Mouse (Mus musculus) right cerebral cortex, adult 2 months (tissue): Measurements from ENCODE around the gene Smap2.

Experiments used
- DNase-seq, 2 experiments: peaks; one replicate each; pipeline ENCODE4 v3.0.0; 2021 to 2022; ENCODE audit warnings: low spot score in 2 of 2

Smap2 gene

DNA sequence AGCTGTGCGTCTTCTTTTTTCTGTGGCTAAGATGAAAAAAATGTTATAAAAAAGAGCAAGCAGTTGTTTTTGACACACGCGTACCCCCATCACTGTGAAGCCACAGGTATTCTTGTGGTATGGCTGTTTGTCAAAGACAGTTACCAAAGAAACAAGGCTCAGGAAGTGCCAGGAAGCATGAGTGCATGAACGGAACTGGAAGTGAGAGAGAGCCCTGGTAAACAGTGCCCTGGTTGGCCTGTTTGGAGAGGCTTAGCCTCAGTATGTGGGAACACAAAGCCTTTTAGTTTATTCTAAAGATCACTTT is 41.7 kb downstream of the Smap2 start:
- no peak for DNase-seq

DNA sequence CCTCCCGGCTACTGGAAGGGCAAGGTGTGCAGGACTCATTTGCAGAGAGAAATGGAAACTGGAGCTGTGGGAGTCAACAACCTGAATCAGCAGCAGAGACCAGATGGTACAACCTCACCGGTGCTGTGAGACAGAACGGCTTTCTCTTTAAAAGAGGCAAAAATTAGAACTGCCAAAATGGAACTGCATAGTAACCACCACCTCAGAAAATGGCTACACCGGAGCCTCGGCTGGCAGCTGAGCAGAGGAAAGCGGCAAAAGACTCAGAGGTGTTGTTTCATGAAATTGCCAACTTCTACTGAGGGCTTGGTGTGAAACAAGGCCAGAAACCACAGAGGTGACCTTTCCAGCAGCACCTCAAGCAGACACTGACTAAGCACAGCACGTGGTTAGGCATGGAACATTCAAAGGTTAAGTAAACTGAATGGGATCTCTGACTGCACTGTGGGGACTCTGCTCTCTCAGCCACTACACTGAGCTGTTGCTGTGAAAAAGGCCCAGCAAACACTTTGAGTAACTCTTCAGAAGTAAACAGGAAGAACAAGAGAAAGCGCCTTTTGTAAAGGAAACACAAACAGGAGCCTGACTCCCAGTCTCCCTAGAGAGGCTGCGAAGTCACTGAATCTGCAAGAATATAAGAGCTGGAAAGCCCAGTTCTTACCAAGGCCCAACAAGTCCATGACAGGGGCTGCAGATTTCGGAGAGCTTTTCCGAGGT is 42.2 kb downstream of the Smap2 start:
- DNase-seq = peak; percentile 56 to 60

DNA sequence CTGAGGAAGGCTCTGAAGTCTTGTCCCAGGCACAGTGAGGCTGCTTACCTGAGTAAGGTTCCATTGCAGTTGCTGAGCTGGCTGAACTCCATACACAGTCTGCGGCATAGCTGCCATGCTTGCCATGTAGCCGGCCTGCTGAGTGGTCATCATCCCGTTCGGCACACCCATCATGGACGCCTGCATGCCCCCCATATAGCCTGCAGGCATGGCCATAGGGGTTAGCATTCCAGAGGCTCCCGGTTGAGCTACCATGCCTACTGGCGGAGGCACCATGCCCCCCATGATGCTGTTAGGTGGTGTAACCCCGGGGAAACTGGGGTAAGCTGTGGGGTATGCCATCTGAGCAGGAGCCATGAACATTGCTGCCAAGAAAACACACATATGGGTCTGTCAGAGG is 45.2 kb downstream of the Smap2 start:
- no peak for DNase-seq

DNA sequence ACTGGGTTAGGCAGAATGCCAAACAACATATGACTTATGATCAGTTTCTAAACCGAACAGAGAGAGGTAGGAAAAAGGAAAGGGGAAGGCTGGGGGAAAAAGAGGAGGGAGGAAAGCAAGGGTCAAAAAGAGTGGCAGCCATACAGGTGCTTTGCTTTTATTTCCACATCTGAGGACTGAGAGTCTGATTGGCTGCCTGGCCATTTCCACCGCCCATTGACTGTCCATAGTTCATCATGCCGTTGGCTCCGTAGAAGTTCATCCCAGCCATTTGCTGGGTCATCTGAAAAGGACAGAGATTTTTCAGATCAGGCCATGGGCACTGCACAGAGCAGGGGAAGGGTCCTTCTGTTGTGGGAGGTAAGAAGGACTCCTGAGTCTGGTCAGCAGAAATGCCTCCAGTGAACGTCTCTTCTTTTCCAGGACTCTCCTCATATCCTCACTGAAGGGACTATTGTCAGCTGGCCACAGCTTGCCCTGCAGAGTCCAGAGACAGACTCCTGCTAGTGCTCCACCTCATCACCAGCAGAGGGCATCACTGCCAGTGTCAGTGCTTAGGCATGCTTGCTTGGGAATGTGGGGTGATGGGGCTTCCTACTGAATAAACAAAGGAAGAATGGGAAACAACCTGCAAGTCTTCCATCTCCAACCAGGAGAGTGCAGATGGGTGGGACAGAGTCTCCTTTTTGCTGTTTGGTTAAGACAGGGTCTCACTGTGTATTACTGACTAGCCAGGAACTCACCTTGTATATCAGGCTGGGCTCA is 47.5 kb downstream of the Smap2 start:
- peak; percentile 39 to 44 for DNase-seq

DNA sequence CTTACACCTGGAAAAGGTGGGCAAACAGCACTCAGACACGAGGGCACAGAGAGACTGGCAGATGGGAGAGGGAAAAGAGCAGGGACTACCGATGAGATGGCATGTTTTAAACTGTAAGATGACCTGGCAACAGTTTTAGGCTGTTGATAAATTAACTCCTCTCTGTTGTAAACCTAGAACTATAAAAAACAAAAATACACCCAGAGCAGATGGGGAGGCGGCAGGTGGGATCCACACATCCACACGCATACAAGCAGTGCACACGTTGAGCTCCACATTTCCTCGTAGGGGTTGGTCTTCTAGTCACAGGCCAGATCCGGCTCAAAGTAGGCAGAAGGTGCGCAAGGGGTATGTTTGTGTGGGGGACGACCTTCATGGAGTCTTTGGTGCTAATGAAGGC is 48.6 kb downstream of the Smap2 start:
- DNase-seq = no peak

DNA sequence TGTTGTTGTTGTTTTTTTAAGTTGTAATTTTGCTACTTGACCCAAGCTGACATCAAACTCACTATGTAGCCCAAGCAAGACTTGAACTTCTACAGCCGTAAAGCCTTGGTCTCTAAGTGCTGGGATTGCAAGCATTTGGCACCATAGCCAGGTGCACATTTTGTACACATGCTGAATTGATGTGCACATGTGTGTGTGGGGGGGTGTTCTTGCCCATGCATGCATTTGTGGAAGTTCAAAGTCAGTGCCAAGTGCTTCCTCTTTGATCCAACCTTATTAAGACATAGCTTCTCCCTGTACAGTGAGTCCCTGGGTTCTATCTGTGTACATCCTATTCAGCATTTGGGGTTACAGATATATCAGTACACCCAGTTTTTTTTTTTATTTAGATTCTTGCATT is 61.5 kb downstream of the Smap2 start:
- no peak for DNase-seq

DNA sequence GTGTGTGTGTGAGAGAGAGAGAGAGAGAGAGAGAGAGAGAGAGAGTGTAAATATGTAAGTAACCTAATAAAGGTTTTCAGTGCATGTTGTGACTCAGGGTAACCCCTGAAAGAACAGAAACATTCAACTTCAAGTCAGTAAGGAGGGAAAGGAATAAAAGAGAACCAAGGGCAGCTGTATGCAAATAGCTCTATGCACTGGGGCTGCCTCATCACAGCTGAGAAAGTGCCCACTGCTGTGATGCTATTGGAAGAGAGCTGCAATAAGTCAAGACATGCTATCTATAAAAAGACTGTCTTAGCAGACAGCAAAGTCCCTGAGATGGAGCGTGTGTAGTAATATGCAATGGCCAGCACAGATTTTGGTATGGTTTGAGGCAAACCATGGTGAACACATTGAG is 63.4 kb downstream of the Smap2 start:
- DNase-seq = no peak

DNA sequence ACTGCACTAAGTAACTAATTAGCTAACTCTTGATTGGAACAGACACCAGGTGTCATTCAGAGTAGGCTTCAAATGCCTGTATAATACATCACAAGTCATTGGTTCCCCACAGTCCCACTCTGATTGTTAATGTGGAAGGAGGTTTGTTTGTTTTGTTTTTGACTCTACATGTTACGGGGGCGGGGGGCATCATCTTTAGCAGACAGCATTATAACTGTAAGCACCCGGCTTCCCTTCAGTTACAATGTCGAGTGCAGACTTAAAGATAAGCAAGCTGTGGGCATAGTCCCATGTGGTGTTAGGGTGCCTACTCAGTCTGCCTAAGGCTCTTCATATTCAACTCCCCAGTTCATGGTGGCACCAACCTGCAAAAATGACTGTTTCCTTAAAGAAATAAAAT is 64.0 kb downstream of the Smap2 start:
- DNase-seq = no peak

DNA sequence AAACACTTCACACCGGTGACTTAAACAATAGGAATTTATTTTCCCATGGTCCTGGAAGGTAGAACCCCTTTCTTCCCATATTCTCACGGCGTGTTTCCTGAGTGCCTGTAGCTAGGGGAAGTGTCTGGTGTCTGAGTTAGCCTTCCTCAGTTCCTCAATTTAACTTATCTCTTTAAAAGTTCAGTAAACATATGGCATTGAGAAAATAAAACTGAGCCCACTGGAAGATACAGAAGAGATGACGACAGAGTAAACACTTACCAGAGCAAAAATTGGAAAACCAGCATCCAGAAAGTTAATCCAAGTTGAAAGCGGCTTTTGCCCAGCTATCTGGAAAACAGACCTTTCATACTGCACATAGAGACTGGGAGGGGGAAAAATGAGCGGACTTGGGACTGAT is 64.9 kb downstream of the Smap2 start:
- no peak for DNase-seq

DNA sequence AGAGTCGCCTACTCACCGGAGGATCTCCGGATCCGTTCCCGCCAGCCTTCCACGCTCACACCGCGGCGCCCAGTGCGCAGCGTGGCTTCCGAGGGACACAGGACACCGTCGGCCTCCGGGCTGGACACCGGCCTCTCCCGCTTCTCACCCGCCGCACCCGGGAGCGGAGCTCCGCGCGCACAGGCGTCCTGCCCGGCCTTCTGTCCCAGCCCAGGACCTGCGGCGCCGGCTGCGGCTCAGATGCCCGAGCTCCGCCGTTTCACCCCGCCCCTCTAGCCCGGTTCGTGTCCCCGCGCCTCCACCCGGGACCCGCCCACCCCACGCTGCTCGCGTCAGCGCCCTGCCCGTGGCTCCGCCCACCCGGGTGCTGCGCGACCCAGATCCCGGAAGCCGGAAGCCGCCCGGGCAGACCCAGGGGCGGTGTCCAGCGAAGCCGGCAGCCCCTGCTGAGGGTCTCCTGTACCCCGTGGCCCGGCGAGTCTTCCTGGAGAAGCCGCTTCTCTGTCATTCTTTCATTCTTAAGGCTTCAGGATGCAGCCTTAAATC is 65.5 kb downstream of the Smap2 start, which contains the start of gene Zfp69:
Gene Zfp69 (minus strand): TSS at position 272 of the 546 bp plus-strand sequence.
- peak; percentile 73 to 84 for DNase-seq

DNA sequence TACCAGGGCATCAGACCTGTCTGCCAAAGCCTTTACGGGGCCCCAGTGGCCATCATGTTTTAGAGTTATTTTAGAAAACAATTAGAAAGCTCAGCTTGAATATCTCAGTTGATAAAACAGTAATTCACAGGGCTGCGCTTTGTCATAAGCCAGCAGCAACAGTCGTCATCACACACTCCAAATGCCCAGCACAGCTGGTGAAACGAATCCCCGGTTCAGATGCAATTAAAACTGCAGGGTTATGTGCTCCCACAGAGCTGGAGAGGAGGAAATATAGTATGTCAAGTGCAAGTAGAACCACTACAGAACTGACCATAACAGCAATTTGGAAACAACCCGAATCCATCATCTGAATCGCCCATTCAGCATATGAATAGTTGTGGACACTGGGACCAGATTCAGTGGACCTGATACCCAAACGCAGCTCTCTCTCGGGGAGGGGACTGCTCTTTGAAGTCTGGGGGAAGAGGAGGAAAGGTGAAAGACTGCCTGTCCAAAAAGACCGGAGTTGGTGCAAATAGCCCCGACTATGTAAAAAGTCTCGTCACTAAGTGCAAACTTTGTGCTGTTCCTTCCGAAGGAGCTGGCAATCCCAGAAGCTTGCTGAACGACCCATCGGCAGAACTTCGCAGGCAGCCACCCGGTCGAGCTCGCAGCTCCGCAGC is 66.2 kb downstream of the Smap2 start:
- no peak for DNase-seq

DNA sequence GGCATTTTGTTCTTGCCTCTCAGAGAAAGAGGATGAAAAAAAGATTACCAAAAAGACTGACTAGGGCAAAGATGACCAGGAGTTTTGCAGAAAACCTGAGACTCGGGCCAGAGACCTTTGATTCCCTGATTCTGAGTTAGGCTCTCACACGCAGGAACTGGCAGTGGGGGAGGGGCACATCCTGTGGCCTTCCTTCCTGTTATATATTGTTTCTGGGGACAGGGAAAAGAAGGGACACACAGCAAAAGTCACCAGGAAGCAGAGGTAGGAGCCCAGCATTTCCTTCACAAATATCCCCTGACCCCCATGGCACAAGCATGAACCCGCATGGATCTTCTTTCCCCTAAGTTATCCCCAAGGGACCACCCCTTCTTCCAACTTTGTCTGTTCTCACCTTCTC is 68.1 kb downstream of the Smap2 start:
- no peak for DNase-seq

DNA sequence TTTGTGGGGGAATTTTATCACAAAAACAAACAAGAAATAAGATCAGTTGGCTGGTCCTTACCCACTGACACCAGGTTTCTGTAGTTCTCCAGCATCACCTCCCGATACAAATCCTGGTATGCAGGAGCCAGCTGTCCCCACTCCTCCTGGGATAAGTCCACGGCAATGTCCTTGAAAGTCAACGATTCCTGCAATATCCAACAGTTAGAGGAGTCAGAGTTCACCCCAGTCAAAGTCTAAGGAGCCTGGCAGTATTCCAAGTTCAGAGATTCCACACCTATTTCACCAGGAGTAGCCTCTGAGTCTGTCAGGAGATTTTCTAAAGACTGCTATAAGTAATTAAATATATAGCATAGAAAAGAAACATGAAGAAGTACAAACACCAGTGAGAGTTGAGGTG is 82.0 kb downstream of the Smap2 start:
- no peak for DNase-seq

DNA sequence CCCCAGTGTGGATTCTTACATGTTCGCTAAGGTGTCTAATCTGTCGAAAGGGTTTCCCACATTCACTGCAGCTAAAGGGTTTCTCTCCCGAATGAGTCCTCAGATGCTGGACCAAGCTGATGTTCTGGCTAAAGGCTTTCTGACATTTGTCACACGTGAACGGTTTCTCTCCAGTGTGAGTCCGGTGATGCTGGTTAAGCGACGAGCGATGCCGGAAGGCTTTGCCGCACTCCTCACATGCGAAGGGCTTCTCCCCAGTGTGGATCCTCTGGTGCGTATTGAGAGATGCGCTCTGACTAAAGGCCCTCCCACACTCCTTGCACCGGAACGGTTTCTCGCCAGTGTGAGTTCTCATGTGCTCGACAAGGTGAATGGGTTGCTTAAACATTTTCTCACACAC is 86.3 kb downstream of the Smap2 start:
- DNase-seq = no peak

DNA sequence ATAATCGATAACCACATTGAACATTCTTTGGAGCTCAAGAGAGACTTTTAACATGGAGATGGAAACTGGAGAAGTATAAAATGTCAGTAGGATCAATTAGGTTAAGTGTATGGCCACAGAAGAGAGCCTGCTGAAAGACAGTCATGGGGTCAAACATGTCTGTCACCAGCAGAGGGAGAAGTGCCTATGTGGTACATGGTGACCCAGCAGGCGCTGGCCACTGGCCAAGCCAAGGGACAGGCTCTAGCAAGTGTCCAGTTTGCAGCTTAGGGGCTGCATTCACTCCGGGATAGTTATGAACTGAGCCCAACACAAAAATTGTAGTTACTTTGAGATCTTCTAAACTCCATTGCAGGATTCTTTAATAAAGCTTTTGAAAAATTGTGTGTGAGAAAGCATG is 88.4 kb downstream of the Smap2 start:
- DNase-seq = no peak

DNA sequence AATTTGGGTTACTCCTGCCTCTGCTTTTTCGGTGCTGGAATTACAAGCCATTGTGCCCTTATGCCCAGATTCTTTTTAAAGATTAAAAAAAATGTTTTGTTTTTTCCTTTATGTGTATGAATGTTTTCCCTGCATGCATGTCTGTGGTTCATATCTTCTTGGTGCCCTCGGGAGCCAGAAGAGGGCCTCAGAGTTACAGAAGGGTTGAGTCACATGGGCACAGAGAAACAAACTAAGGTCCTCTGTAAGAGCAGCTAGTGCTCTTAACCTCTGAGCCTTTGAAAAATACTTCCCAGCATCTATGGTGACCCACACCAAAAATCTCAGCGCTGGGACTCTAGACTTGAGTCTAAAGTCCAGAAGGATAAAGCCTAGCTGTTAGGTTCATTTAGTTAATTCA is 91.7 kb downstream of the Smap2 start:
- peak in 1 of 2 experiments; percentile 23 for DNase-seq

DNA sequence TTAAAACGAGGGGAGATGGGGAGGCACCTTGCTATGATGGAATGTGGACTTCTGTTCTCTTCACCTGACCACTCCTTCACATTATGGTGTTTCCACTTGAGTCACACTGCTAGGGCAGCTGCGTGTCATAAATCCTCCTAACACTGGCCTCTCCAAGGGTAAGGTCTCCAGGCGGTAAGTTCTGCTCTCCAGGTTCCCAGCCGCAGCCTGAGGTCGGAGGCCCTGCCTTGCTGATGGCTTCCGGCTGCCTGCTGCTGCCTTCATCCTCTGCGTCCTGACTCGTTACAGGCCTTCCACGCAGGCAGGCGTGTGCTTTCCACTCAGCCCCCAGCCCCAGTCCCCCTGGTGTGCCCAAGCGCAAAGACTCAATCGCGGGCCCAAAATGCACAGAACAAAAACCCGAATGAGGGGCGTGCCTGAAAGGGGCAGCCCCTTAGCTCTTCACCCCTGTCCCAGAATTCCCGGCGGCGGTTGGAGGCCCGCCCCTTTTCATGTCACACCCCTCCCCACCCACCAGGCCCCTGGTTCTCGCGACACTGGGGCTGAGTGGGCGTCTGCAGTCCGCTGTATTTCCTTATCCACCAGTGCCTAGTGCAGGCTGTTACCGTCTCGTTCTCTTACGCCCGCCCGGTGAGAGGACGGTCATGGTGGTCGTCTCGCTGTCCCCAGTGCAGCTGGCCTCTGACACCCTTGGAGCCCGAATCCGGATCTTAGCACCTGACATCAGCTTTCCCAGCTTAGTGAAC is 92.3 kb downstream of the Smap2 start, which contains the start of gene Exo5:
Gene Exo5 (minus strand): TSS at position 464 of the 746 bp plus-strand sequence.
- DNase-seq = peak; percentile 83 to 88

DNA sequence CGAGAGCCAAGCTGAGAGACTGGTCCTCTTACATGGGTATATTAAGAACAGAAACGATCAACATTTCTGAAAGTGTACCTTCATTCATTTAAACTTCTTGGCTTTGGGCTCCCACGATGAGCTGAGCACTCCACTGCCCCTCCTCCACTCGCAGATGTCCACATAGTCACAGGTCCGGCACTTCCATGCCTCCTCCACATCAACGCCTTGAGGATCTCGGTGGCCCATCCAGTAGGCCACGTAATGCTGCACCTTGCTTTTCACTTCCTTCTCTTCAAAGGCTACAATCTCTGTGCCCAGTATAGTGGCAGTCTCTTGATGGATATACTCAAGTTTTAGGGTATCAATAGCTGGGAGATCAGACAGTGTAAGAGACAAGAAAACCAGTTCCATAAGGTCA is 95.6 kb downstream of the Smap2 start:
- no peak for DNase-seq
